Mouse (Mus musculus) 3134 (cell line): ENCODE measurements around the gene Lrwd1.

ENCODE experiments used
- DNase-seq: peaks from one replicate; pipeline ENCODE4 v3.0.0-alpha.2; 2011; ENCODE audit warnings: low spot score; ENCODE audit not compliant: insufficient read length; ENCODE audit errors: extremely low read depth

Gene Lrwd1

GRCm38 (mm10) chr5:136094249-136095010 is 41.4 kb downstream of the Lrwd1 start:
- DNase-seq, result peak; percentile 92

- DNase-seq, result no peak
Measured at GRCm38 (mm10) chr5:136091927-136092326, 43.9 kb downstream of the Lrwd1 start.

- DNase-seq, result no peak
Measured at GRCm38 (mm10) chr5:136088821-136089575, 46.9 kb downstream of the Lrwd1 start.

- DNase-seq, result no peak
Measured at GRCm38 (mm10) chr5:136086290-136086689, 49.6 kb downstream of the Lrwd1 start.

GRCm38 (mm10) chr5:136084891-136085651 is 50.8 kb downstream of the Lrwd1 start:
- peak; percentile 81 for DNase-seq

GRCm38 (mm10) chr5:136084144-136084881 is 51.6 kb downstream of the Lrwd1 start:
- DNase-seq, result no peak

- peak; percentile 92 for DNase-seq
Measured at GRCm38 (mm10) chr5:136083669-136084107, 52.2 kb downstream of the Lrwd1 start, which contains the start of gene Rasa4. Gene Rasa4 (plus strand): TSS chr5:136083916.

- DNase-seq, result no peak
Measured at GRCm38 (mm10) chr5:136082345-136082744, 53.5 kb downstream of the Lrwd1 start.

GRCm38 (mm10) chr5:136078136-136078535 is 57.7 kb downstream of the Lrwd1 start:
- DNase-seq, result no peak

- DNase-seq, result no peak
Measured at GRCm38 (mm10) chr5:136077001-136077550, 58.8 kb downstream of the Lrwd1 start.

- no peak for DNase-seq
Measured at GRCm38 (mm10) chr5:136076284-136076683, 59.6 kb downstream of the Lrwd1 start.

- DNase-seq, result no peak
Measured at GRCm38 (mm10) chr5:136075076-136075475, 60.8 kb downstream of the Lrwd1 start.

GRCm38 (mm10) chr5:136073526-136073925 is 62.3 kb downstream of the Lrwd1 start:
- DNase-seq, result no peak

- DNase-seq, result no peak
Measured at GRCm38 (mm10) chr5:136073051-136073450, 62.8 kb downstream of the Lrwd1 start.
